Mouse (Mus musculus): ENCODE results near the gene Focad.

GRCm38 (mm10) chr4:88159256-88159655 is 64.8 kb downstream of the Focad start:
- TF ChIP-seq MAFK (IDR thresholded peaks at IDR 0.05; ENCODE audit: insufficient read depth, low read depth, low read length) (no peak), HCFC1 (IDR thresholded peaks at IDR 0.05; ENCODE audit: borderline replicate concordance, insufficient read depth, low read length) (no peak)
